Mouse (Mus musculus): ENCODE results near the gene Gm21974. TPM values are rescaled to one million over a fixed set of nuclear protein-coding genes. Genes with fewer than 3 reads are reported as not detected.

Gene Gm21974
- total and polyA plus RNA-seq, 2 experiments from 2014 or later, result 0.16 TPM; not detected in 1

- H3K27ac ChIP-seq (ENCODE audit: low read depth, low read length), result no peak overlapping the region
- no peak for TF ChIP-seq CTCF (IDR thresholded peaks at IDR 0.05)
- no peak for ATAC-seq (ENCODE audit: low FRiP score)
- no peaks in the 10 kb centered on the region for H3K4me1 ChIP-seq (ENCODE audit: insufficient read depth, low read length)
- no peak overlapping the region for H3K4me3 ChIP-seq (ENCODE audit: low read depth, low read length)
- whole genome bisulfite sequencing, result 93% methylated on average over 6 of the region's 6 CpGs
- no peaks in the 10 kb centered on the region for H3K27me3 ChIP-seq (ENCODE audit: insufficient read depth, low read length)
- no peaks in the 10 kb centered on the region for H3K9me3 ChIP-seq (ENCODE audit: low read length)
- no peak overlapping the region for H3K9ac ChIP-seq (replicated peaks; ENCODE audit: low read length, poor library complexity, severe bottlenecking)
- H3K36me3 ChIP-seq (ENCODE audit: insufficient read depth, low read length), result no peaks in the 10 kb centered on the region
- H3K4me2 ChIP-seq (ENCODE audit: low read depth, low read length, poor library complexity, severe bottlenecking), result no peak overlapping the region
- DNase-seq (ENCODE audit: low spot score), result no peak
Observed at GRCm38 (mm10) chr7:127858258-127858657, 37.0 kb downstream of the Gm21974 start.

DNA sequence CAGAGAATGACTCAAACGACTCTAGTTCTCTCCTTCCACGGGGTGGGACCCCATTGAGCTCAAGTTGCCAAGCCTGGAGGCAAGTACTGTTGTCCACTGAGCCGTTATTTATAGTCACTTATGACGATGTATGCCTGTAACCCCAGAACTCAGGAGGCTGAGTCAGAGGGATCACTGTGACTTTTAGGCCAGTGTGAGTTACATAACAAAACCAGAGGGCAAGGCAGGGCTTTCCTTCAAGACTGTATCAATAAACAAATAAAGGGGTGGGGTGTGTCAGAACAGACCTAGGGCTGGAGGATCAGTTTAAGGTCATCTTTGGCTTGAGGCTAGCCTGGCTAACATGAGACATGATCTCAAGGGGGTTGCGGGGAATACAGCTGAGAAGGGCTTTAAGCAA is 44.3 kb downstream of the Gm21974 start:
- no peak overlapping the region for H3K27ac ChIP-seq (ENCODE audit: low read depth, low read length)
- no peaks in the 10 kb centered on the region for H3K27me3 ChIP-seq (ENCODE audit: insufficient read depth, low read length)
- H3K36me3 ChIP-seq (ENCODE audit: insufficient read depth, low read length), result peaks cover 13% of the 10 kb centered on the region
- no peak overlapping the region for H3K9ac ChIP-seq (replicated peaks; ENCODE audit: low read length, poor library complexity, severe bottlenecking)
- DNase-seq (ENCODE audit: low spot score) (no peak), ATAC-seq (ENCODE audit: low FRiP score) (no peak)
- 72% methylated on average over 5 of the region's 5 CpGs for WGBS
- no peaks in the 10 kb centered on the region for H3K4me1 ChIP-seq (ENCODE audit: insufficient read depth, low read length)
- H3K9me3 ChIP-seq (ENCODE audit: low read length), result no peaks in the 10 kb centered on the region
- no peak overlapping the region for H3K4me3 ChIP-seq (ENCODE audit: low read depth, low read length)
- H3K4me2 ChIP-seq (ENCODE audit: low read depth, low read length, poor library complexity, severe bottlenecking), result no peak overlapping the region
- TF ChIP-seq CTCF (IDR thresholded peaks at IDR 0.05), result no peak

GRCm38 (mm10) chr7:127849973-127850875 is 45.0 kb downstream of the Gm21974 start:
- DNase-seq (ENCODE audit: low spot score) (no peak), ATAC-seq (ENCODE audit: low FRiP score) (no peak)
- no peak for TF ChIP-seq CTCF (IDR thresholded peaks at IDR 0.05)
- 69% methylated on average over 6 of the region's 6 CpGs for WGBS
- Histone ChIP-seq H3K4me2 (ENCODE audit: low read depth, low read length, poor library complexity, severe bottlenecking) (no peak overlapping the region), H3K4me1 (ENCODE audit: insufficient read depth, low read length) (no peaks in the 10 kb centered on the region), H3K27me3 (ENCODE audit: insufficient read depth, low read length) (no peaks in the 10 kb centered on the region), H3K36me3 (ENCODE audit: insufficient read depth, low read length) (peaks cover 13% of the 10 kb centered on the region), H3K27ac (ENCODE audit: low read depth, low read length) (no peak overlapping the region), H3K4me3 (ENCODE audit: low read depth, low read length) (no peak overlapping the region), H3K9ac (replicated peaks; ENCODE audit: low read length, poor library complexity, severe bottlenecking) (no peak overlapping the region), H3K9me3 (ENCODE audit: low read length) (no peaks in the 10 kb centered on the region)

GRCm38 (mm10) chr7:127842001-127842718 is 53.1 kb downstream of the Gm21974 start:
- no peak for TF ChIP-seq CTCF (IDR thresholded peaks at IDR 0.05)
- DNase-seq (ENCODE audit: low spot score) (peak; percentile 76), ATAC-seq (ENCODE audit: low FRiP score) (peak; percentile 41)
- Histone ChIP-seq H3K27ac (ENCODE audit: low read depth, low read length) (peak overlapping the region; percentile 85), H3K9me3 (ENCODE audit: low read length) (no peaks in the 10 kb centered on the region), H3K9ac (replicated peaks; ENCODE audit: low read length, poor library complexity, severe bottlenecking) (peak overlapping the region; percentile 56), H3K36me3 (ENCODE audit: insufficient read depth, low read length) (peaks cover 14% of the 10 kb centered on the region; the same call in 1 of the 2 replicates), H3K4me2 (ENCODE audit: low read depth, low read length, poor library complexity, severe bottlenecking) (peak overlapping the region; percentile 95), H3K4me3 (ENCODE audit: low read depth, low read length) (peak overlapping the region; percentile 74), H3K27me3 (ENCODE audit: insufficient read depth, low read length) (no peaks in the 10 kb centered on the region), H3K4me1 (ENCODE audit: insufficient read depth, low read length) (no peaks in the 10 kb centered on the region)
- under 1% methylated on average over 40 of the region's 40 CpGs for WGBS

DNA sequence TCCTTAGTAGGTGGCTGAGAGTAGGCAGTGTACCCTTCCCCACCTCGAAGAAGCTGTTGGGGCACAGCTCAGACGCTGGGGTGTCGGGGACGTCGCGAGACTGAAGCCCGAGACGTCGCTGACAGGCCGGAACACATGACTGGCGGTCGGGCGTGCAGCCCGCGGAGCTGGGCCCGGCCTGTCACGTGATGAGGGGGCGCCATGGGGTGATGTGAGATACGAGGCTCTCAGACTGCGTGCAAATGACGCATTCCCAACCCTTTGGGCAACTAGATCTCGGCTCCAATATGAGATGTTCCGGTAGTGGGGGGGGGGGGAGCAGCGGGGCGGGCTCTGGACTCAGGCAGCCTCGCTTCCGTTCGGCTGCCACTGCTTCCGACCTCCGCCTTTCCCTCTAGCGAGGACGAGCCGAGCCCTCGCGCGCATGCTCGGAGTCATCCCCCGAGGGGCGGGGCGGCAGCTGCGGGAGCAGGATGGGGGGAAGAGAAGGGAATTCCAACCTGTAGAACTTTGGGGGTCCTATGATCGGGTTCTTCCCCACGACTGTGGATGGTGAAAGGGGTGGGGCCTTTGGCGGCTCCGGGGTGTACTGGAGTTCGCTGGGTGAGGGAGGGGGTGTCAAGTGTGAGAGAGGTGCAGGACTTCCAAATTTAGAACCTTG is 53.8 kb downstream of the Gm21974 start:
- Histone ChIP-seq H3K4me3 (ENCODE audit: low read depth, low read length) (peak overlapping the region; percentile 74), H3K36me3 (ENCODE audit: insufficient read depth, low read length) (peaks cover 9% of the 10 kb centered on the region; the same call in 1 of the 2 replicates), H3K27ac (ENCODE audit: low read depth, low read length) (peak overlapping the region; percentile 85), H3K4me2 (ENCODE audit: low read depth, low read length, poor library complexity, severe bottlenecking) (peak overlapping the region; percentile 95), H3K4me1 (ENCODE audit: insufficient read depth, low read length) (no peaks in the 10 kb centered on the region), H3K9ac (replicated peaks; ENCODE audit: low read length, poor library complexity, severe bottlenecking) (peak overlapping the region; percentile 68), H3K27me3 (ENCODE audit: insufficient read depth, low read length) (no peaks in the 10 kb centered on the region), H3K9me3 (ENCODE audit: low read length) (no peaks in the 10 kb centered on the region)
- DNase-seq (ENCODE audit: low spot score) (peak; percentile 98), ATAC-seq (ENCODE audit: low FRiP score) (peak; percentile 96)
- no peak for TF ChIP-seq CTCF (IDR thresholded peaks at IDR 0.05)
- under 1% methylated on average over 43 of the region's 46 CpGs for WGBS
